Mouse (Mus musculus) brown adipose tissue, adult 24 weeks (tissue): ENCODE data around the gene Ttll3. TPM values are rescaled to one million over a fixed set of nuclear protein-coding genes. Genes with fewer than 3 reads are reported as not detected.
A peak's percentile ranks its signal among the peaks of the same experiment; 100 is the strongest.

Experiments
- H3K27ac ChIP-seq: fragments of 200-500 bp; replicated peaks from 2 replicates; pipeline ENCODE4 v1.5.1; 2012; ENCODE audit warnings: low read depth, mild to moderate bottlenecking, low read length
- H3K4me1 ChIP-seq: fragments of 200-500 bp; 2 replicates; pipeline ENCODE4 v1.6.1; 2012; ENCODE audit warnings: low read length, mixed read lengths; ENCODE audit not compliant: control insufficient read depth, insufficient read depth, insufficient read length
- H3K4me3 ChIP-seq: fragments of 200-500 bp; 2 replicates; pipeline ENCODE4 v1.5.1; 2012; ENCODE audit warnings: low read depth, mild to moderate bottlenecking, low read length, moderate library complexity; ENCODE audit not compliant: insufficient read depth
- polyA plus RNA-seq: library from polyadenylated mRNA; stranded (reverse); fragments of >200 nt; gene quantifications from 2 replicates; pipeline ENCODE4 v1.2.4, GENCODE M21; 2012; ENCODE audit not compliant: missing spikeins, insufficient read depth, insufficient read length

Gene Ttll3
- polyA plus RNA-seq, 1 experiment: 1.0 TPM

GRCm38 (mm10) chr6:113442442-113443090, 53.5 kb downstream of the Ttll3 start, which contains the start of gene Jagn1:
Gene Jagn1 (plus strand): TSS chr6:113442569.
- Histone ChIP-seq H3K4me1 (peaks cover 9% of the 10 kb centered on the region), H3K27ac (peak within 1 kb of the TSS; percentile 70), H3K4me3 (peak within 1 kb of the TSS; percentile 87)

GRCm38 (mm10) chr6:113443091-113443490, 54.0 kb downstream of the Ttll3 start:
- Histone ChIP-seq H3K4me3 (peak overlapping the region; percentile 87), H3K4me1 (peaks cover 9% of the 10 kb centered on the region), H3K27ac (peak overlapping the region; percentile 70; the same call in 1 of the 2 replicates)

- H3K4me3 ChIP-seq: no peak overlapping the region
- H3K27ac ChIP-seq: no peak overlapping the region
- H3K4me1 ChIP-seq: peaks cover 6% of the 10 kb centered on the region
Measured at GRCm38 (mm10) chr6:113444207-113444965, 55.3 kb downstream of the Ttll3 start.

- Histone ChIP-seq H3K27ac (no peak overlapping the region), H3K4me1 (peaks cover 8% of the 10 kb centered on the region; the same call in 1 of the 2 replicates), H3K4me3 (no peak overlapping the region)
Measured at GRCm38 (mm10) chr6:113447639-113448038, 58.6 kb downstream of the Ttll3 start.

- Histone ChIP-seq H3K27ac (no peak overlapping the region), H3K4me1 (peaks cover 4% of the 10 kb centered on the region; the same call in 1 of the 2 replicates), H3K4me3 (no peak overlapping the region)
Measured at GRCm38 (mm10) chr6:113451839-113452238, 62.8 kb downstream of the Ttll3 start.

- no peak overlapping the region for H3K4me3 ChIP-seq
- no peak overlapping the region for H3K27ac ChIP-seq
- peaks cover 4% of the 10 kb centered on the region; the same call in 1 of the 2 replicates for H3K4me1 ChIP-seq
Measured at GRCm38 (mm10) chr6:113455007-113455406, 65.9 kb downstream of the Ttll3 start.

- H3K4me3 ChIP-seq: peak within 1 kb of the TSS; percentile 34
Measured at GRCm38 (mm10) chr6:113457952-113458534, 69.0 kb downstream of the Ttll3 start, which contains the start of gene Il17re. Gene Il17re (plus strand): TSS chr6:113458484.

GRCm38 (mm10) chr6:113458635-113459034, 69.6 kb downstream of the Ttll3 start:
- peak overlapping the region; percentile 34 for H3K4me3 ChIP-seq
- H3K4me1 ChIP-seq: no peaks in the 10 kb centered on the region

More at GRCm38 (mm10) chr6:113457952-113458534, 69.0 kb downstream of the Ttll3 start, which contains the start of gene Il17re:
- no peaks in the 10 kb centered on the region for H3K4me1 ChIP-seq
- H3K27ac ChIP-seq: no peak within 1 kb of the TSS

GRCm38 (mm10) chr6:113464040-113464439, 75.0 kb downstream of the Ttll3 start:
- no peak overlapping the region for H3K27ac ChIP-seq
- no peak overlapping the region for H3K4me3 ChIP-seq
- H3K4me1 ChIP-seq: no peaks in the 10 kb centered on the region

More at GRCm38 (mm10) chr6:113458635-113459034, 69.6 kb downstream of the Ttll3 start:
- H3K27ac ChIP-seq: no peak overlapping the region

Other genes with a start within 250 kb of the Ttll3 start
- 0.87 and 1.3 TPM in 2 replicates for gene Lhfpl4, start 193.9 kb upstream of the Ttll3 start, polyA plus RNA-seq
- gene Mtmr14, start 151.4 kb upstream of the Ttll3 start, polyA plus RNA-seq: 26.3 and 37.1 TPM in 2 replicates
- 0.44 and 0.71 TPM in 2 replicates for gene Cpne9, start 107.0 kb upstream of the Ttll3 start, polyA plus RNA-seq
- gene Brpf1, start 82.1 kb upstream of the Ttll3 start, polyA plus RNA-seq: 12.6 and 15.1 TPM in 2 replicates
- 18.0 and 18.7 TPM in 2 replicates for gene Ogg1, start 62.3 kb upstream of the Ttll3 start, polyA plus RNA-seq
- 33.2 and 39.0 TPM in 2 replicates for gene Camk1, start 45.3 kb upstream of the Ttll3 start, polyA plus RNA-seq
- gene Tada3, start 11.4 kb upstream of the Ttll3 start, polyA plus RNA-seq: 19.7 and 31.6 TPM in 2 replicates
- gene Arpc4, start 11.1 kb upstream of the Ttll3 start, polyA plus RNA-seq: 70.6 and 98.1 TPM in 2 replicates
- 15.7 and 17.8 TPM in 2 replicates for gene Rpusd3, start 30.1 kb downstream of the Ttll3 start, polyA plus RNA-seq
- gene Cidec, start 46.5 kb downstream of the Ttll3 start, polyA plus RNA-seq: 797 and 1,047 TPM in 2 replicates
- gene Jagn1, start 53.3 kb downstream of the Ttll3 start, polyA plus RNA-seq: 34.1 and 34.8 TPM in 2 replicates
- gene Il17re, start 69.2 kb downstream of the Ttll3 start, polyA plus RNA-seq: 5.9 and 8.7 TPM in 2 replicates
- 9.0 and 10.2 TPM in 2 replicates for gene Il17rc, start 82.2 kb downstream of the Ttll3 start, polyA plus RNA-seq
- gene Creld1, start 94.0 kb downstream of the Ttll3 start, polyA plus RNA-seq: 40.6 and 44.4 TPM in 2 replicates
- not detected in 2 replicates for gene Prrt3, start 112.7 kb downstream of the Ttll3 start, polyA plus RNA-seq
- 52.2 and 77.4 TPM in 2 replicates for gene Emc3, start 142.4 kb downstream of the Ttll3 start, polyA plus RNA-seq
- 0.48 TPM in 1 of 2 replicates, not detected in the other for gene Fancd2, start 142.4 kb downstream of the Ttll3 start, polyA plus RNA-seq
- gene Fancd2os, start 211.5 kb downstream of the Ttll3 start, polyA plus RNA-seq: not detected in 2 replicates
- 158 and 192 TPM in 2 replicates for gene Brk1, start 215.5 kb downstream of the Ttll3 start, polyA plus RNA-seq
- 13.2 and 15.0 TPM in 2 replicates for gene Vhl, start 234.7 kb downstream of the Ttll3 start, polyA plus RNA-seq
- gene Irak2, start 249.2 kb downstream of the Ttll3 start, polyA plus RNA-seq: 18.9 and 19.7 TPM in 2 replicates